Mouse (Mus musculus) CH12.LX (cell line): ENCODE results near the gene Pfn1. TPM values are rescaled to one million over a fixed set of nuclear protein-coding genes. Genes with fewer than 3 reads are reported as not detected.

Experiments
- DNase-seq: peaks from one replicate; pipeline ENCODE4 v3.0.0-alpha.2; 2013; ENCODE audit errors: extremely low read depth
- H3K27ac ChIP-seq: 2 replicates; pipeline ENCODE4 v1.5.1; 2012; ENCODE audit warnings: low read depth, mild to moderate bottlenecking, control low read depth, moderate library complexity; ENCODE audit not compliant: insufficient read depth
- H3K27me3 ChIP-seq: replicated peaks from 2 replicates; pipeline ENCODE3; 2012; ENCODE audit warnings: inconsistent platforms
- H3K36me3 ChIP-seq, 2 experiments: replicated peaks in 1 of 2; 2 replicates each; pipeline versions ENCODE3 to v1.6.1; 2012; ENCODE audit warnings: inconsistent platforms in 1 of 2, low read length in 1 of 2, mild to moderate bottlenecking in 1 of 2, mixed read lengths in 1 of 2, moderate library complexity in 1 of 2; ENCODE audit not compliant: control insufficient read depth in 1 of 2, insufficient read depth in 1 of 2
- H3K4me1 ChIP-seq, 2 experiments: 2 replicates each; pipeline ENCODE4 v1.6.1; 2012; ENCODE audit warnings: inconsistent platforms in 1 of 2, moderate library complexity in 1 of 2; ENCODE audit not compliant: insufficient read depth in 2 of 2, control insufficient read depth in 1 of 2
- H3K4me2 ChIP-seq: 2 replicates; pipeline ENCODE4 v1.6.1; 2012; ENCODE audit warnings: low read depth, mild to moderate bottlenecking, control low read depth; ENCODE audit not compliant: poor library complexity, insufficient read depth, severe bottlenecking
- H3K4me3 ChIP-seq, 3 experiments: fragments of 150-350 bp in 1 of 3; sonication (generic) in 1 of 3; replicated peaks in 1 of 3; 2 replicates each; pipeline versions ENCODE3 to v1.5.1; 2011 to 2012; ENCODE audit warnings: low read depth in 2 of 3, low read length in 2 of 3, mild to moderate bottlenecking in 2 of 3, moderate library complexity in 2 of 3, control low read depth in 1 of 3, improper control_type of control experiment in 1 of 3, inconsistent platforms in 1 of 3, mixed read lengths in 1 of 3; ENCODE audit not compliant: poor library complexity in 1 of 3
- H3K79me2 ChIP-seq: replicated peaks from 2 replicates; pipeline ENCODE4 v1.6.1; 2012; ENCODE audit warnings: mild to moderate bottlenecking, moderate library complexity; ENCODE audit not compliant: control insufficient read depth, poor library complexity, insufficient read depth, severe bottlenecking; ENCODE audit errors: extremely low read depth
- H3K9ac ChIP-seq: 2 replicates; pipeline ENCODE4 v1.6.1; 2012; ENCODE audit warnings: low read depth, mild to moderate bottlenecking, control low read depth, moderate library complexity; ENCODE audit not compliant: insufficient read depth
- H3K9me3 ChIP-seq: replicated peaks from 2 replicates; pipeline ENCODE3; 2012; ENCODE audit warnings: low read length, inconsistent platforms, mixed read lengths
- BHLHE40 ChIP-seq: IDR thresholded peaks from 2 replicates; pipeline ENCODE4 v1.6.1; 2011; ENCODE audit warnings: mild to moderate bottlenecking, low read depth, low read length, improper control_type of control experiment
- CTCF ChIP-seq, 2 experiments: IDR thresholded peaks in 1 of 2; conservative IDR thresholded peaks in 1 of 2; 2 replicates each; pipeline ENCODE4 v1.5.1; 2011 to 2012; ENCODE audit warnings: low read depth in 2 of 2, low read length in 2 of 2, improper control_type of control experiment in 1 of 2, inconsistent platforms in 1 of 2, mild to moderate bottlenecking in 1 of 2, moderate library complexity in 1 of 2
- E2F4 ChIP-seq: IDR thresholded peaks from 2 replicates; pipeline ENCODE4 v1.6.1; 2011; ENCODE audit warnings: low read depth, low read length, improper control_type of control experiment; ENCODE audit not compliant: insufficient replicate concordance
- ELF1 ChIP-seq: IDR thresholded peaks from 2 replicates; pipeline ENCODE4 v1.6.1; 2014; ENCODE audit warnings: low read depth, mild to moderate bottlenecking, inconsistent platforms, low read length, improper control_type of control experiment
- EP300 ChIP-seq: IDR thresholded peaks from 2 replicates; pipeline ENCODE4 v1.6.1; 2011; ENCODE audit warnings: low read length, improper control_type of control experiment
- ETS1 ChIP-seq: conservative IDR thresholded peaks from 2 replicates; pipeline ENCODE4 v1.6.1; 2012; ENCODE audit warnings: low read depth, mild to moderate bottlenecking, inconsistent platforms, low read length, improper control_type of control experiment, moderate library complexity
- GABPA ChIP-seq: IDR thresholded peaks from 2 replicates; pipeline ENCODE4 v1.6.1; 2012; ENCODE audit warnings: low read depth, low read length, improper control_type of control experiment, inconsistent platforms; ENCODE audit not compliant: insufficient replicate concordance
- HCFC1 ChIP-seq: IDR thresholded peaks from 2 replicates; pipeline ENCODE4 v1.6.1; 2012; ENCODE audit warnings: low read depth, mild to moderate bottlenecking, inconsistent platforms, low read length, improper control_type of control experiment
- IRF4 ChIP-seq: IDR thresholded peaks from 2 replicates; pipeline ENCODE4 v1.6.1; 2014; ENCODE audit warnings: low read depth, mild to moderate bottlenecking, inconsistent platforms, low read length, improper control_type of control experiment
- KAT2A ChIP-seq: IDR thresholded peaks from 2 replicates; pipeline ENCODE4 v1.6.1; 2012; ENCODE audit warnings: low read length, improper control_type of control experiment, inconsistent platforms; ENCODE audit not compliant: insufficient replicate concordance
- MAFK ChIP-seq: IDR thresholded peaks from 2 replicates; pipeline ENCODE4 v1.6.1; 2011; ENCODE audit warnings: low read length, improper control_type of control experiment; ENCODE audit not compliant: insufficient replicate concordance
- MAX ChIP-seq: IDR thresholded peaks from 2 replicates; pipeline ENCODE4 v1.6.1; 2011; ENCODE audit warnings: low read length, improper control_type of control experiment
- MAZ ChIP-seq: IDR thresholded peaks from 2 replicates; pipeline ENCODE4 v1.6.1; 2012; ENCODE audit warnings: low read depth, mild to moderate bottlenecking, inconsistent platforms, low read length, improper control_type of control experiment, moderate library complexity
- MXI1 ChIP-seq: IDR thresholded peaks from 2 replicates; pipeline ENCODE4 v1.6.1; 2011; ENCODE audit warnings: mild to moderate bottlenecking, low read depth, low read length, improper control_type of control experiment
- MYC ChIP-seq: IDR thresholded peaks from 2 replicates; pipeline ENCODE4 v1.6.1; 2011; ENCODE audit warnings: low read depth, mild to moderate bottlenecking, improper control_type of control experiment, low read length
- NRF1 ChIP-seq: IDR thresholded peaks from 2 replicates; pipeline ENCODE4 v1.6.1; 2014; ENCODE audit warnings: low read depth, mild to moderate bottlenecking, inconsistent platforms, low read length, improper control_type of control experiment, moderate library complexity
- PAX5 ChIP-seq: IDR thresholded peaks from 2 replicates; pipeline ENCODE4 v1.6.1; 2012; ENCODE audit warnings: low read length, inconsistent platforms, mixed read lengths
- POLR2AphosphoS2 ChIP-seq: IDR thresholded peaks from 2 replicates; pipeline ENCODE4 v1.6.1; 2011; ENCODE audit warnings: low read depth, low read length, improper control_type of control experiment
- RAD21 ChIP-seq: IDR thresholded peaks from 2 replicates; pipeline ENCODE4 v1.6.1; 2011; ENCODE audit warnings: low read depth, mild to moderate bottlenecking, low read length, improper control_type of control experiment, moderate library complexity
- RCOR1 ChIP-seq: conservative IDR thresholded peaks from 2 replicates; pipeline ENCODE4 v1.6.1; 2012; ENCODE audit warnings: low read depth, mild to moderate bottlenecking, inconsistent platforms, low read length, improper control_type of control experiment
- SMC3 ChIP-seq: IDR thresholded peaks from 2 replicates; pipeline ENCODE4 v1.6.1; 2011; ENCODE audit warnings: low read depth, low read length, improper control_type of control experiment
- TCF12 ChIP-seq: IDR thresholded peaks from 2 replicates; pipeline ENCODE4 v1.6.1; 2014; ENCODE audit warnings: low read depth, mild to moderate bottlenecking, inconsistent platforms, low read length, improper control_type of control experiment
- UBTF ChIP-seq: IDR thresholded peaks from 2 replicates; pipeline ENCODE4 v1.6.1; 2012; ENCODE audit warnings: low read depth, mild to moderate bottlenecking, inconsistent platforms, low read length, improper control_type of control experiment, moderate library complexity
- USF1 ChIP-seq: IDR thresholded peaks from 2 replicates; pipeline ENCODE4 v1.6.1; 2014; ENCODE audit warnings: low read depth, mild to moderate bottlenecking, inconsistent platforms, low read length, improper control_type of control experiment
- ZC3H11A ChIP-seq: IDR thresholded peaks from 2 replicates; pipeline ENCODE4 v1.6.1; 2012; ENCODE audit warnings: low read depth, mild to moderate bottlenecking, inconsistent platforms, low read length, improper control_type of control experiment
- ZKSCAN1 ChIP-seq: IDR thresholded peaks from 2 replicates; pipeline ENCODE4 v1.6.1; 2012; ENCODE audit warnings: low read depth, inconsistent platforms, low read length, improper control_type of control experiment, borderline replicate concordance
- ZNF384 ChIP-seq: IDR thresholded peaks from 2 replicates; pipeline ENCODE4 v1.6.1; 2012; ENCODE audit warnings: low read depth, low read length, improper control_type of control experiment, inconsistent platforms
- dilution Hi-C: fragments of 300-500 bp; cut with MboI; formaldehyde crosslinking; loops from 2 replicates; pipeline ENCODE4 v1.14.3; 2020; ENCODE audit warnings: low sequenced_read_pairs; ENCODE audit not compliant: extremely low pct_unique_long_range_greater_than_20kb, extremely low pct_ligation_motif_present
- in situ Hi-C: fragments of 300-500 bp; cut with MboI; formaldehyde crosslinking; loops from 3 replicates; pipeline ENCODE4 v1.14.3; 2019; ENCODE audit warnings: low sequenced_read_pairs, low pct_ligation_motif_present, low pct_unique_long_range_greater_than_20kb, mixed read lengths
- polyA plus RNA-seq: library from polyadenylated mRNA; unstranded; fragments of >175 nt; gene quantifications from 2 replicates; pipeline ENCODE4 v1.2.1, GENCODE M21; 2012; ENCODE audit warnings: low read depth; ENCODE audit not compliant: insufficient read length
- total RNA-seq, 2 experiments: library from RNA; depleted of rRNA; stranded (reverse); fragments of 300-350 nt in 1 of 2; fragments of >200 nt in 1 of 2; gene quantifications; 2 replicates each; pipeline ENCODE4 v1.2.3; 2012 to 2014

The Pfn1 gene
- total and polyA plus RNA-seq, 3 experiments: 844 to 2,624 (median 1,045) TPM

DNA sequence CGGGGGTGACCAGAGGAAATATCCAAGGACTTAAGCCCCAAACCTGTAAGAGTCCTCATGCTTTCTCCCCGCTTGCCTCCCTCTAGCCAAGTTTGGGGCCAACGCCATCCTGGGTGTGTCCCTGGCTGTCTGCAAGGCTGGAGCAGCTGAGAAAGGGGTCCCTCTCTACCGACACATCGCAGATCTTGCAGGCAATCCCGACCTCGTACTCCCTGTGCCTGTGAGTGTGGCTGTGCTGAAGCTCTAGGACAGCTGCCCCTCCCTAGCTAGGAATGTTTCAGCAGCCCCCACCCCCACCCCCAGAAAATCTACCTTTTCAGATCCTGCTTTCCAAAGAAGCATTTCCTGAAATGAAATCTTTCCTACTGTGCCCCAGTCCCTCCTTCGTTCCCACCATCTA is 4.5 kb upstream of the Pfn1 start:
- in situ Hi-C loops (no loop called here), dilution Hi-C loops (no loop called here)
- DNase-seq: no peak
- no peak overlapping the region for H3K9ac ChIP-seq
- H3K4me1 ChIP-seq: peaks cover 7 to 26% of the 10 kb centered on the region in 2 experiments
- TF ChIP-seq NRF1 (no peak), RCOR1 (no peak), POLR2AphosphoS2 (no peak), USF1 (no peak), RAD21 (no peak), MAFK (no peak), E2F4 (no peak), ZNF384 (no peak)
- no peak overlapping the region for H3K4me3 ChIP-seq
- H3K27me3 ChIP-seq: no peaks in the 10 kb centered on the region
- H3K27ac ChIP-seq: no peak overlapping the region
- H3K79me2 ChIP-seq: peaks cover 5% of the 10 kb centered on the region
- no peak overlapping the region for H3K4me2 ChIP-seq
- H3K36me3 ChIP-seq: peaks cover 23 to 54% of the 10 kb centered on the region in 2 experiments
- no peaks in the 10 kb centered on the region for H3K9me3 ChIP-seq

DNA sequence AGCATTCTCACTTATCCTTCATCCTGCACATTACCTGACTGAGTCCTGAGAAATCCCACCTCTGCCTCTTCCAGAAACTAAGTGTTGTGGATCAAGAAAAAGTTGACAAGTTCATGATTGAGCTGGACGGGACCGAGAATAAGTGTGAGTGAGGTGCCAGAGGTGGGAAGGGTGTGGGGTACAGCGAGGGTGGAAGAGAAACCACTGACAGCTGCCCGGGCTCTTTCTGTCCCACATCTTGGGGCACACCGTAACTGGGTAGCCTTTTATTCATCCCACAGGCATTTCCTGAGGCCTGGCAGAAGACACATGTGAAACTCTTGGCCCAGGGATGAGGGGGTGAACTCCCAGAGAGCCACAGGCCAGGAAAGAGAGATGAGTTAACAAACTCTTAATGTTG is 4.1 kb upstream of the Pfn1 start:
- peaks cover 19 to 49% of the 10 kb centered on the region in 2 experiments for H3K36me3 ChIP-seq
- H3K9ac ChIP-seq: no peak overlapping the region
- in situ Hi-C loops (no loop called here), dilution Hi-C loops (no loop called here)
- peaks cover 9% of the 10 kb centered on the region for H3K79me2 ChIP-seq
- no peaks in the 10 kb centered on the region for H3K27me3 ChIP-seq
- peaks cover 7 to 26% of the 10 kb centered on the region in 2 experiments for H3K4me1 ChIP-seq
- DNase-seq: no peak
- H3K4me2 ChIP-seq: no peak overlapping the region
- H3K27ac ChIP-seq: no peak overlapping the region
- TF ChIP-seq MXI1 (no peak), BHLHE40 (no peak), RAD21 (no peak), RCOR1 (no peak), MYC (no peak), USF1 (no peak), EP300 (no peak), KAT2A (no peak)
- no peak overlapping the region for H3K4me3 ChIP-seq
- no peaks in the 10 kb centered on the region for H3K9me3 ChIP-seq

DNA sequence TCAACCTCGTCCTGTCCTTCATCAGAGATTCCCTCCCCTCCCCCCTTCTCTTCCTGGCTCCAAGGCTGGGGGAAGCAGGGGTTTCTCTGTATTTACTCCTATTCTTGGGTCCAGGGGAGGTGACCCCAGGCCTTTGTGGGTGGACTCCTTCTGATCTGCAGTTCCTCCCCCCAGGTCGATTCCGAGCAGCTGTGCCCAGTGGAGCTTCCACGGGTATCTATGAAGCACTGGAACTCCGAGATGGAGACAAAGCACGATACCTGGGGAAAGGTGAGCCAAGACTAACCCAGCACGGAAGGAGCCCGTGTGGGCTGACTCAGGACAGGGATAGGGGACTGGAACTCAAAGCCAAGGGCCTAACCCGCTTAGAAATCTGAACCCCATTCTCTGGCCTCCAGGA is 3.5 kb upstream of the Pfn1 start:
- no peak for TF ChIP-seq MAFK
- no peak for TF ChIP-seq EP300
- TF ChIP-seq GABPA: no peak
- no peak for TF ChIP-seq MAZ
- TF ChIP-seq KAT2A: no peak
- no peak for TF ChIP-seq ELF1
- TF ChIP-seq CTCF (conservative IDR thresholded peaks at IDR 0.05 in 1 of 2, IDR thresholded peaks at IDR 0.05 in 1 of 2; ENCODE audit: low read depth in 2 of 2, low read length in 2 of 2): no peak
- no peak for TF ChIP-seq UBTF
- no peak for TF ChIP-seq MAX
- TF ChIP-seq ZC3H11A: no peak
- TF ChIP-seq ZKSCAN1: no peak
- TF ChIP-seq TCF12: no peak
- TF ChIP-seq HCFC1: no peak
- TF ChIP-seq ETS1: no peak
- no peak for TF ChIP-seq SMC3
- TF ChIP-seq IRF4: no peak
- no peak for TF ChIP-seq PAX5
- dilution Hi-C loops: no loop called here
- H3K4me3 ChIP-seq: no peak overlapping the region

More for the DNA sequence above, 3.5 kb upstream of the Pfn1 start:
- Histone ChIP-seq H3K9ac (no peak overlapping the region), H3K4me2 (no peak overlapping the region), H3K27ac (no peak overlapping the region), H3K9me3 (no peaks in the 10 kb centered on the region), H3K79me2 (peaks cover 14% of the 10 kb centered on the region), H3K36me3 (peaks cover 14 to 46% of the 10 kb centered on the region in 2 experiments), H3K4me1 (peaks cover 7 to 26% of the 10 kb centered on the region in 2 experiments), H3K27me3 (no peaks in the 10 kb centered on the region)
- DNase-seq: no peak
- in situ Hi-C loops: no loop called here
